Mouse (Mus musculus): ENCODE measurements at regions not wholly inside any gene's neighbourhood (a gene's known extent, or its start where the extent isn't known, plus 50 kb on each side); places are given as distances from the start of the nearest gene placed in this dataset.

- TF ChIP-seq POLR2A (IDR thresholded peaks at IDR 0.05; ENCODE audit: borderline replicate concordance, extremely low read depth, low read depth, low read length) (no peak), CTCF (IDR thresholded peaks at IDR 0.05; ENCODE audit: insufficient read depth, low read length) (no peak)
Observed at GRCm38 (mm10) chr1:83801759-83802158, 393.8 kb upstream of the Sphkap start.
